Mouse (Mus musculus): ENCODE results near the gene Sfxn4. TPM values are rescaled to one million over a fixed set of nuclear protein-coding genes. Genes with fewer than 3 reads are reported as not detected.

The Sfxn4 gene
- total RNA-seq, 2 experiments from 2014 or later: 7.2 TPM

GRCm38 (mm10) chr19:60845731-60846130 lies 15.5 kb downstream of the Sfxn4 start:
- no peak for DNase-seq
- intact Hi-C loops (cut with DNase I): no loop called here

GRCm38 (mm10) chr19:60843324-60843723 lies 18.0 kb downstream of the Sfxn4 start:
- intact Hi-C loops (cut with DNase I): no loop called here
- DNase-seq: no peak

GRCm38 (mm10) chr19:60837747-60838146 lies 23.5 kb downstream of the Sfxn4 start:
- DNase-seq: peak; percentile 66 to 78
- intact Hi-C loops (cut with DNase I): loop anchor here (2.0 kb wide), 1 partner anchor 259 kb away; no protein-coding TSS in a partner anchor

GRCm38 (mm10) chr19:60818677-60819076 lies 42.6 kb downstream of the Sfxn4 start:
- intact Hi-C loops (cut with DNase I): no loop called here
- DNase-seq: no peak

- intact Hi-C loops (cut with DNase I): no loop called here
These were observed 48.1 kb downstream of the Sfxn4 start for GRCm38 (mm10) chr19:60813133-60813532.

GRCm38 (mm10) chr19:60812036-60812389 lies 49.3 kb downstream of the Sfxn4 start:
- no peak for DNase-seq
- intact Hi-C loops (cut with DNase I): no loop called here

More at GRCm38 (mm10) chr19:60813133-60813532, 48.1 kb downstream of the Sfxn4 start:
- no peak for DNase-seq

GRCm38 (mm10) chr19:60811098-60812035 lies 49.9 kb downstream of the Sfxn4 start, which contains the start of gene Fam45a:
Gene Fam45a (plus strand): TSS chr19:60811585.
- intact Hi-C loops (cut with DNase I): loop anchor here (1.0 to 2.0 kb wide), 2 partner anchors 17 to 21 kb away; partner anchors contain the start of gene Eif3a
- peak; percentile 91 for DNase-seq

GRCm38 (mm10) chr19:60809927-60810326 lies 51.4 kb downstream of the Sfxn4 start:
- intact Hi-C loops (cut with DNase I): loop anchor here (2.0 kb wide), 1 partner anchor 19 kb away; the partner anchor contains the start of gene Eif3a
- DNase-seq: no peak

- no peak for DNase-seq
- intact Hi-C loops (cut with DNase I): no loop called here
These were observed 56.4 kb downstream of the Sfxn4 start for GRCm38 (mm10) chr19:60804903-60805302.

GRCm38 (mm10) chr19:60799867-60800569 lies 61.3 kb downstream of the Sfxn4 start:
- intact Hi-C loops (cut with DNase I): no loop called here
- no peak for DNase-seq

- intact Hi-C loops (cut with DNase I): no loop called here
- DNase-seq: no peak
These were observed 63.9 kb downstream of the Sfxn4 start for GRCm38 (mm10) chr19:60797415-60797814.

GRCm38 (mm10) chr19:60795244-60795643 lies 66.0 kb downstream of the Sfxn4 start:
- no peak for DNase-seq
- intact Hi-C loops (cut with DNase I): no loop called here

- DNase-seq: no peak
- intact Hi-C loops (cut with DNase I): no loop called here
These were observed 68.0 kb downstream of the Sfxn4 start for GRCm38 (mm10) chr19:60793170-60793707.

- no peak for DNase-seq
- intact Hi-C loops (cut with DNase I): loop anchor here (2.0 kb wide), 1 partner anchor 20 kb away; the partner anchor contains the start of gene Fam45a
These were observed 70.1 kb downstream of the Sfxn4 start for GRCm38 (mm10) chr19:60791164-60791563.

GRCm38 (mm10) chr19:60790551-60791161 lies 70.6 kb downstream of the Sfxn4 start, which contains the start of gene Eif3a:
Gene Eif3a (minus strand): TSS chr19:60790658.
- DNase-seq: peak; percentile 93 to 96
- intact Hi-C loops (cut with DNase I): loop anchor here (2.0 kb wide), 1 partner anchor 20 kb away; the partner anchor contains the start of gene Fam45a

- peak; percentile 45 to 71 for DNase-seq
- intact Hi-C loops (cut with DNase I): loop anchor here (2.0 kb wide), 1 partner anchor 21 kb away; the partner anchor contains the start of gene Fam45a
These were observed 71.3 kb downstream of the Sfxn4 start for GRCm38 (mm10) chr19:60789919-60790506.

- no peak for DNase-seq
- intact Hi-C loops (cut with DNase I): no loop called here
These were observed 71.8 kb downstream of the Sfxn4 start for GRCm38 (mm10) chr19:60789452-60789851.

GRCm38 (mm10) chr19:60788214-60788960 lies 72.9 kb downstream of the Sfxn4 start:
- intact Hi-C loops (cut with DNase I): no loop called here

More at GRCm38 (mm10) chr19:60788214-60788960, 72.9 kb downstream of the Sfxn4 start:
- no peak for DNase-seq

Measured in heart, postnatal 36 days (tissue).